Mouse (Mus musculus) CH12.LX (cell line): ENCODE data around the gene Epyc. TPM values are rescaled to one million over a fixed set of nuclear protein-coding genes. Genes with fewer than 3 reads are reported as not detected.

ENCODE experiments used
- DNase-seq: peaks from one replicate; pipeline ENCODE4 v3.0.0-alpha.2; 2013; ENCODE audit errors: extremely low read depth
- H3K27ac ChIP-seq: 2 replicates; pipeline ENCODE4 v1.5.1; 2012; ENCODE audit warnings: low read depth, mild to moderate bottlenecking, control low read depth, moderate library complexity; ENCODE audit not compliant: insufficient read depth
- H3K27me3 ChIP-seq: replicated peaks from 2 replicates; pipeline ENCODE3; 2012; ENCODE audit warnings: inconsistent platforms
- H3K36me3 ChIP-seq, 2 experiments: replicated peaks in 1 of 2; 2 replicates each; pipeline versions ENCODE3 to v1.6.1; 2012; ENCODE audit warnings: inconsistent platforms in 1 of 2, low read length in 1 of 2, mild to moderate bottlenecking in 1 of 2, mixed read lengths in 1 of 2, moderate library complexity in 1 of 2; ENCODE audit not compliant: control insufficient read depth in 1 of 2, insufficient read depth in 1 of 2
- H3K4me1 ChIP-seq, 2 experiments: 2 replicates each; pipeline ENCODE4 v1.6.1; 2012; ENCODE audit warnings: inconsistent platforms in 1 of 2, moderate library complexity in 1 of 2; ENCODE audit not compliant: insufficient read depth in 2 of 2, control insufficient read depth in 1 of 2
- H3K4me2 ChIP-seq: 2 replicates; pipeline ENCODE4 v1.6.1; 2012; ENCODE audit warnings: low read depth, mild to moderate bottlenecking, control low read depth; ENCODE audit not compliant: poor library complexity, insufficient read depth, severe bottlenecking
- H3K4me3 ChIP-seq, 3 experiments: fragments of 150-350 bp in 1 of 3; sonication (generic) in 1 of 3; replicated peaks in 1 of 3; 2 replicates each; pipeline versions ENCODE3 to v1.5.1; 2011 to 2012; ENCODE audit warnings: low read depth in 2 of 3, low read length in 2 of 3, mild to moderate bottlenecking in 2 of 3, moderate library complexity in 2 of 3, control low read depth in 1 of 3, improper control_type of control experiment in 1 of 3, inconsistent platforms in 1 of 3, mixed read lengths in 1 of 3; ENCODE audit not compliant: poor library complexity in 1 of 3
- H3K79me2 ChIP-seq: replicated peaks from 2 replicates; pipeline ENCODE4 v1.6.1; 2012; ENCODE audit warnings: mild to moderate bottlenecking, moderate library complexity; ENCODE audit not compliant: control insufficient read depth, poor library complexity, insufficient read depth, severe bottlenecking; ENCODE audit errors: extremely low read depth
- H3K9ac ChIP-seq: 2 replicates; pipeline ENCODE4 v1.6.1; 2012; ENCODE audit warnings: low read depth, mild to moderate bottlenecking, control low read depth, moderate library complexity; ENCODE audit not compliant: insufficient read depth
- H3K9me3 ChIP-seq: replicated peaks from 2 replicates; pipeline ENCODE3; 2012; ENCODE audit warnings: low read length, inconsistent platforms, mixed read lengths
- BHLHE40 ChIP-seq: IDR thresholded peaks from 2 replicates; pipeline ENCODE4 v1.6.1; 2011; ENCODE audit warnings: mild to moderate bottlenecking, low read depth, low read length, improper control_type of control experiment
- CHD1 ChIP-seq: IDR thresholded peaks from 2 replicates; pipeline ENCODE4 v1.6.1; 2012; ENCODE audit warnings: low read depth, low read length, improper control_type of control experiment, inconsistent platforms
- CTCF ChIP-seq, 2 experiments: IDR thresholded peaks in 1 of 2; conservative IDR thresholded peaks in 1 of 2; 2 replicates each; pipeline ENCODE4 v1.5.1; 2011 to 2012; ENCODE audit warnings: low read depth in 2 of 2, low read length in 2 of 2, improper control_type of control experiment in 1 of 2, inconsistent platforms in 1 of 2, mild to moderate bottlenecking in 1 of 2, moderate library complexity in 1 of 2
- E2F4 ChIP-seq: IDR thresholded peaks from 2 replicates; pipeline ENCODE4 v1.6.1; 2011; ENCODE audit warnings: low read depth, low read length, improper control_type of control experiment; ENCODE audit not compliant: insufficient replicate concordance
- IRF4 ChIP-seq: IDR thresholded peaks from 2 replicates; pipeline ENCODE4 v1.6.1; 2014; ENCODE audit warnings: low read depth, mild to moderate bottlenecking, inconsistent platforms, low read length, improper control_type of control experiment
- JUND ChIP-seq: conservative IDR thresholded peaks from 2 replicates; pipeline ENCODE4 v1.6.1; 2011; ENCODE audit warnings: low read depth, low read length, improper control_type of control experiment
- KAT2A ChIP-seq: IDR thresholded peaks from 2 replicates; pipeline ENCODE4 v1.6.1; 2012; ENCODE audit warnings: low read length, improper control_type of control experiment, inconsistent platforms; ENCODE audit not compliant: insufficient replicate concordance
- MAX ChIP-seq: IDR thresholded peaks from 2 replicates; pipeline ENCODE4 v1.6.1; 2011; ENCODE audit warnings: low read length, improper control_type of control experiment
- MAZ ChIP-seq: IDR thresholded peaks from 2 replicates; pipeline ENCODE4 v1.6.1; 2012; ENCODE audit warnings: low read depth, mild to moderate bottlenecking, inconsistent platforms, low read length, improper control_type of control experiment, moderate library complexity
- MXI1 ChIP-seq: IDR thresholded peaks from 2 replicates; pipeline ENCODE4 v1.6.1; 2011; ENCODE audit warnings: mild to moderate bottlenecking, low read depth, low read length, improper control_type of control experiment
- MYC ChIP-seq: IDR thresholded peaks from 2 replicates; pipeline ENCODE4 v1.6.1; 2011; ENCODE audit warnings: low read depth, mild to moderate bottlenecking, improper control_type of control experiment, low read length
- NELFE ChIP-seq: IDR thresholded peaks from 2 replicates; pipeline ENCODE4 v1.6.1; 2011; ENCODE audit warnings: low read depth, low read length, improper control_type of control experiment
- NRF1 ChIP-seq: IDR thresholded peaks from 2 replicates; pipeline ENCODE4 v1.6.1; 2014; ENCODE audit warnings: low read depth, mild to moderate bottlenecking, inconsistent platforms, low read length, improper control_type of control experiment, moderate library complexity
- POLR2A ChIP-seq: IDR thresholded peaks from 2 replicates; pipeline ENCODE4 v1.6.1; 2011; ENCODE audit warnings: low read depth, mild to moderate bottlenecking, improper control_type of control experiment, low read length
- POLR2AphosphoS2 ChIP-seq: IDR thresholded peaks from 2 replicates; pipeline ENCODE4 v1.6.1; 2011; ENCODE audit warnings: low read depth, low read length, improper control_type of control experiment
- RAD21 ChIP-seq: IDR thresholded peaks from 2 replicates; pipeline ENCODE4 v1.6.1; 2011; ENCODE audit warnings: low read depth, mild to moderate bottlenecking, low read length, improper control_type of control experiment, moderate library complexity
- SMC3 ChIP-seq: IDR thresholded peaks from 2 replicates; pipeline ENCODE4 v1.6.1; 2011; ENCODE audit warnings: low read depth, low read length, improper control_type of control experiment
- TBP ChIP-seq: conservative IDR thresholded peaks from 2 replicates; pipeline ENCODE4 v1.6.1; 2011; ENCODE audit warnings: low read depth, low read length, improper control_type of control experiment
- TCF12 ChIP-seq: IDR thresholded peaks from 2 replicates; pipeline ENCODE4 v1.6.1; 2014; ENCODE audit warnings: low read depth, mild to moderate bottlenecking, inconsistent platforms, low read length, improper control_type of control experiment
- UBTF ChIP-seq: IDR thresholded peaks from 2 replicates; pipeline ENCODE4 v1.6.1; 2012; ENCODE audit warnings: low read depth, mild to moderate bottlenecking, inconsistent platforms, low read length, improper control_type of control experiment, moderate library complexity
- USF1 ChIP-seq: IDR thresholded peaks from 2 replicates; pipeline ENCODE4 v1.6.1; 2014; ENCODE audit warnings: low read depth, mild to moderate bottlenecking, inconsistent platforms, low read length, improper control_type of control experiment
- USF2 ChIP-seq: conservative IDR thresholded peaks from 2 replicates; pipeline ENCODE4 v1.6.1; 2011; ENCODE audit warnings: low read depth, low read length, improper control_type of control experiment
- ZC3H11A ChIP-seq: IDR thresholded peaks from 2 replicates; pipeline ENCODE4 v1.6.1; 2012; ENCODE audit warnings: low read depth, mild to moderate bottlenecking, inconsistent platforms, low read length, improper control_type of control experiment
- ZMIZ1 ChIP-seq: IDR thresholded peaks from 2 replicates; pipeline ENCODE4 v1.6.1; 2012; ENCODE audit warnings: low read depth, mild to moderate bottlenecking, inconsistent platforms, low read length, improper control_type of control experiment
- dilution Hi-C: fragments of 300-500 bp; cut with MboI; formaldehyde crosslinking; loops from 2 replicates; pipeline ENCODE4 v1.14.3; 2020; ENCODE audit warnings: low sequenced_read_pairs; ENCODE audit not compliant: extremely low pct_unique_long_range_greater_than_20kb, extremely low pct_ligation_motif_present
- in situ Hi-C: fragments of 300-500 bp; cut with MboI; formaldehyde crosslinking; loops from 3 replicates; pipeline ENCODE4 v1.14.3; 2019; ENCODE audit warnings: low sequenced_read_pairs, low pct_ligation_motif_present, low pct_unique_long_range_greater_than_20kb, mixed read lengths
- polyA plus RNA-seq: library from polyadenylated mRNA; unstranded; fragments of >175 nt; gene quantifications from 2 replicates; pipeline ENCODE4 v1.2.1, GENCODE M21; 2012; ENCODE audit warnings: low read depth; ENCODE audit not compliant: insufficient read length
- total RNA-seq, 2 experiments: library from RNA; depleted of rRNA; stranded (reverse); fragments of 300-350 nt in 1 of 2; fragments of >200 nt in 1 of 2; gene quantifications; 2 replicates each; pipeline ENCODE4 v1.2.3; 2012 to 2014

Gene Epyc
- total and polyA plus RNA-seq, 3 experiments: not detected

DNA sequence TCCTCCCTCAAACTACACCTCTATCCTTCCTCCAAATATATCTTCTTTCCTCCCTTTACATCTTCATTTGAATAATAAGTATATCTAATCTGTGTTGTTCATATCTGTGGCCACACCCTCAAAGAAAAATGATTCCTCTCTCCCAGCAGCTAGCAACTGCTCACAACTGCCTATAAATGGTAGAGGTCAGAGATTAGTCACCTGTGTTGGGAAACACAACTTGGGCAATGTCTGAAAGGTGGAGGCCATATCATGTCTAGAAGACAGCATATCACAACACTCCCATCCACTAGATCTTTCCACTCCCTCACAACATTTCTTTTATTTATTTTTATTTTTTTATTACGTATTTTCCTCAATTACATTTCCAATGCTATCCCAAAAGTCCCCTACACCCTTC lies 15.6 kb downstream of the Epyc start:
- H3K36me3 ChIP-seq: no peaks in the 10 kb centered on the region
- in situ Hi-C loops: no loop called here
- TF ChIP-seq ZC3H11A (no peak), POLR2AphosphoS2 (no peak), TBP (no peak), ZMIZ1 (no peak), MYC (no peak), MAX (no peak), TCF12 (no peak), NRF1 (no peak), KAT2A (no peak)
- TF ChIP-seq, all 38 proteins: peak for 0
- dilution Hi-C loops: no loop called here
- Histone ChIP-seq H3K27ac (no peak overlapping the region), H3K4me2 (no peak overlapping the region), H3K4me3 (no peak overlapping the region), H3K27me3 (no peaks in the 10 kb centered on the region), H3K4me1 (no peaks in the 10 kb centered on the region), H3K9ac (no peak overlapping the region), H3K79me2 (no peaks in the 10 kb centered on the region), H3K9me3 (no peaks in the 10 kb centered on the region)
- DNase-seq: no peak

DNA sequence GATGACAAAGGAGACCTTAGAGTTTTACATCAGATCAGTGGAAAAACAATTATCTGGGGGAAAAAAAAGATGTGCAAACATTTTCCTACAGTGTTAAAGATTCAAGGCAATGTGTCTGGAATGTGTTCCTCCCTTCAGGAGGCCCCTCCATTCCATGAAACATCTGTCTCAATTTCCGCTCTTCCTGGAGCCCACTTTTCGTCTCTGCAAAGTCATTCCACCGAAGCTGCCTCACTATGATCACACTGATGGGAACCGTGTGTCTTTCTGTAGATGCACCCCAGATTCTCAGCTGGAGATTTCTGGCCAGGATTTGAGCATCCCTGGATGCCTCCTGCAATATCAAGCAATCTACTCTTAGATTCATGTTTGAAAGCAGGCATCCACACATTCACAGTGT lies 24.8 kb downstream of the Epyc start:
- no peaks in the 10 kb centered on the region for H3K79me2 ChIP-seq
- no peak overlapping the region for H3K4me2 ChIP-seq
- H3K4me1 ChIP-seq: no peaks in the 10 kb centered on the region
- TF ChIP-seq SMC3: no peak
- no peak for TF ChIP-seq TBP
- TF ChIP-seq JUND: no peak
- TF ChIP-seq NELFE: no peak
- no peak for TF ChIP-seq MAZ
- no peak for TF ChIP-seq USF1
- no peak for TF ChIP-seq MYC
- TF ChIP-seq, all 38 proteins: peak for 0
- in situ Hi-C loops: no loop called here
- Histone ChIP-seq H3K9ac (no peak overlapping the region), H3K9me3 (no peaks in the 10 kb centered on the region), H3K36me3 (no peaks in the 10 kb centered on the region), H3K27ac (no peak overlapping the region), H3K4me3 (no peak overlapping the region), H3K27me3 (no peaks in the 10 kb centered on the region)
- dilution Hi-C loops: no loop called here
- DNase-seq: no peak

- peak; percentile 56 for DNase-seq
- Histone ChIP-seq H3K4me3 (no peak overlapping the region), H3K4me1 (no peaks in the 10 kb centered on the region), H3K9me3 (no peaks in the 10 kb centered on the region), H3K4me2 (no peak overlapping the region; the same call in 1 of the 2 replicates), H3K27ac (no peak overlapping the region), H3K27me3 (no peaks in the 10 kb centered on the region), H3K36me3 (no peaks in the 10 kb centered on the region), H3K79me2 (no peaks in the 10 kb centered on the region), H3K9ac (no peak overlapping the region)
- dilution Hi-C loops (no loop called here), in situ Hi-C loops (no loop called here)
- no peak for TF ChIP-seq NRF1
- no peak for TF ChIP-seq TBP
- peak in 1 of 2 experiments; percentile 88; a peak in 2 of 4 replicates for TF ChIP-seq CTCF (conservative IDR thresholded peaks at IDR 0.05 in 1 of 2, IDR thresholded peaks at IDR 0.05 in 1 of 2; ENCODE audit: low read depth in 2 of 2, low read length in 2 of 2)
- peak; percentile 69 for TF ChIP-seq ZC3H11A
- no peak for TF ChIP-seq TCF12
- no peak for TF ChIP-seq POLR2A
- TF ChIP-seq MXI1: no peak
- TF ChIP-seq E2F4: no peak
- TF ChIP-seq RAD21: peak; percentile 96
- TF ChIP-seq CHD1: no peak
- no peak for TF ChIP-seq BHLHE40
- peak; percentile 93 for TF ChIP-seq SMC3
- TF ChIP-seq UBTF: no peak
- TF ChIP-seq IRF4: no peak
- no peak for TF ChIP-seq USF2
Observed at GRCm38 (mm10) chr10:97670202-97670601, 26.3 kb downstream of the Epyc start.
